Mouse (Mus musculus) heart, embryonic 14.5 days (tissue): ENCODE data around the gene Sec14l4. TPM values are rescaled to one million over a fixed set of nuclear protein-coding genes. Genes with fewer than 3 reads are reported as not detected.

ENCODE experiments used
- ATAC-seq: fragments of 200-750 bp; cut with Nextera tagmentation; 2 replicates; pipeline ENCODE4 v1.8.0; 2017; ENCODE audit warnings: low read depth, moderate TSS enrichment; ENCODE audit not compliant: insufficient number of reproducible peaks, insufficient read depth, low FRiP score
- H3K27ac ChIP-seq, 2 experiments: fragments of 200-500 bp in 1 of 2; fragments of 300-500 bp in 1 of 2; sonication (generic) in 1 of 2; replicated peaks in 1 of 2; 2 replicates each; pipeline ENCODE4 v1.5.1; 2012 to 2014; ENCODE audit warnings: low read depth in 2 of 2, low read length in 2 of 2, control low read depth in 1 of 2, mild to moderate bottlenecking in 1 of 2, mixed read lengths in 1 of 2; ENCODE audit not compliant: control insufficient read depth in 1 of 2, insufficient read depth in 1 of 2
- H3K27me3 ChIP-seq: fragments of 300-500 bp; sonication (generic); 2 replicates; pipeline ENCODE4 v1.6.1; 2014; ENCODE audit warnings: mild to moderate bottlenecking, low read length, control low read depth; ENCODE audit not compliant: control insufficient read depth, insufficient read depth
- H3K36me3 ChIP-seq: fragments of 300-500 bp; sonication (generic); 2 replicates; pipeline ENCODE4 v1.6.1; 2014; ENCODE audit warnings: mild to moderate bottlenecking, control low read depth, low read length, mixed read lengths; ENCODE audit not compliant: control insufficient read depth, insufficient read depth
- H3K4me1 ChIP-seq, 2 experiments: fragments of 200-500 bp in 1 of 2; fragments of 300-500 bp in 1 of 2; sonication (generic) in 1 of 2; 2 replicates each; pipeline ENCODE4 v1.6.1; 2012 to 2014; ENCODE audit warnings: low read length in 2 of 2, control low read depth in 1 of 2, mixed read lengths in 1 of 2; ENCODE audit not compliant: control insufficient read depth in 2 of 2, insufficient read depth in 2 of 2
- H3K4me2 ChIP-seq: fragments of 300-500 bp; sonication (generic); 2 replicates; pipeline ENCODE4 v1.6.1; 2014; ENCODE audit warnings: mild to moderate bottlenecking, low read length
- H3K4me3 ChIP-seq, 2 experiments: fragments of 200-500 bp in 1 of 2; fragments of 300-500 bp in 1 of 2; sonication (generic) in 1 of 2; 2 replicates each; pipeline ENCODE4 v1.5.1; 2012 to 2014; ENCODE audit warnings: low read length in 2 of 2, mild to moderate bottlenecking in 2 of 2, control low read depth in 1 of 2, low read depth in 1 of 2, moderate library complexity in 1 of 2; ENCODE audit not compliant: control insufficient read depth in 1 of 2, insufficient read depth in 1 of 2
- H3K9ac ChIP-seq: fragments of 300-500 bp; sonication (generic); 2 replicates; pipeline ENCODE4 v1.6.1; 2014; ENCODE audit warnings: mild to moderate bottlenecking, low read length
- H3K9me3 ChIP-seq: fragments of 300-500 bp; sonication (generic); 2 replicates; pipeline ENCODE4 v1.6.1; 2016; ENCODE audit warnings: low read length, control low read depth; ENCODE audit not compliant: control insufficient read depth
- WGBS: fragments of 180-500 bp; shearing (Covaris S2); extraction: QIAGEN DNeasy Blood & Tissue Kit; methylation state at CpG from one replicate; pipeline ENCODE4 v1.1.7; 2014; 5-methylcytosine and 5-hydroxymethylcytosine counted together
- polyA plus RNA-seq: library from polyadenylated mRNA; unstranded; fragments of >200 nt; fragmentation: Nextera tagmentation; extraction: Ambion mirVana; gene quantifications from 2 replicates; pipeline ENCODE4 v1.2.1, GENCODE M21; 2014

Gene Sec14l4
- polyA plus RNA-seq, 1 experiment from 2014 or later: not detected

DNA sequence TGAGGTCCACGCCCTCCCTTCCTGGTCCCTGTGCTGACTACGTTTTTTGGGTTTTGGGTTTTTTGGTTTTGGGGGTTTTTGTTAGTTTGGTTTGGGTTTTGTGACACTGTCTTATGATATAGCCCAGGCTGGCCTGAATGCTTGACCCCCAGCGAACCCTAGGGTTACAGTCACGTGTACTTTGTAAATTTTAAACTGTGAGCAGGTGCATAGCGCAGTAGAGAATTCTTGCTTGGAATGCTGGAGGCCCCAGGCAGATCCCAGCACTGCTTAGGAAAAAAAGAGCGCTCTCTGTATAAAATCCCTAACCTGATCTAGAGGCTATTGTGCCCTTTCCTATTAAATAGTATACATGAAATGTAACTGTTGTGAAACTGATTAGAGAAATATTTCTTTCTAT is 38.1 kb upstream of the Sec14l4 start:
- 69% methylated on average over 6 of the region's 6 CpGs for WGBS
- peaks cover 20% of the 10 kb centered on the region for H3K27me3 ChIP-seq
- no peak overlapping the region for H3K27ac ChIP-seq
- no peak overlapping the region for H3K4me2 ChIP-seq
- H3K9ac ChIP-seq: no peak overlapping the region
- H3K36me3 ChIP-seq: no peaks in the 10 kb centered on the region
- ATAC-seq: no peak
- 0 out of 2 replicates have a peak, but pooled peaks cover 3% of the 10 kb centered on the region for H3K9me3 ChIP-seq
- peaks cover 3 to 4% of the 10 kb centered on the region in 2 experiments; a peak in 3 of 4 replicates for H3K4me1 ChIP-seq
- no peak overlapping the region for H3K4me3 ChIP-seq

DNA sequence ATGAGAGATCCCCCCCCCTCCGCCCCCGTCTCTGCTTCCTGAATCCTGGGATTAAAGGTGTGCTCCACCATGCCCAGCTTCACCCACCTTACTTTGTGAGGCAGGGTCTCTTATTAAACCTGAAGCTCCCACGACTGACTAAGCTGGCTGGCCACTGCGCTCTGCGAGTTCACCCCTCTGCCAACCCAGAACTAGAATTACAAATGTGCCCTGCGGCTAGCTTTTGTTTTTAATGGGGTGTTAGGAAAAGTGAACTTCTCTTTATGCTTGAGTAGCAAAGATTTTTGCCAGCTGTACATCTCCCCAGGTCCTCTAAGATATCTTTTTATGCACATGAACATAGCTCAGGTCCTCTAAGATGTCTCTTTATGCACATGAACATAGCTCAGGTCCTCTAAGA is 37.3 kb upstream of the Sec14l4 start:
- Histone ChIP-seq H3K27me3 (peaks cover 27% of the 10 kb centered on the region), H3K27ac (no peak overlapping the region), H3K4me2 (no peak overlapping the region), H3K36me3 (no peaks in the 10 kb centered on the region), H3K9me3 (0 out of 2 replicates have a peak, but pooled peaks cover 3% of the 10 kb centered on the region), H3K4me3 (no peak overlapping the region), H3K9ac (no peak overlapping the region), H3K4me1 (peaks cover 7% of the 10 kb centered on the region in 2 experiments; a peak in 3 of 4 replicates)
- WGBS: 80% methylated on average over 6 of the region's 6 CpGs
- no peak for ATAC-seq

DNA sequence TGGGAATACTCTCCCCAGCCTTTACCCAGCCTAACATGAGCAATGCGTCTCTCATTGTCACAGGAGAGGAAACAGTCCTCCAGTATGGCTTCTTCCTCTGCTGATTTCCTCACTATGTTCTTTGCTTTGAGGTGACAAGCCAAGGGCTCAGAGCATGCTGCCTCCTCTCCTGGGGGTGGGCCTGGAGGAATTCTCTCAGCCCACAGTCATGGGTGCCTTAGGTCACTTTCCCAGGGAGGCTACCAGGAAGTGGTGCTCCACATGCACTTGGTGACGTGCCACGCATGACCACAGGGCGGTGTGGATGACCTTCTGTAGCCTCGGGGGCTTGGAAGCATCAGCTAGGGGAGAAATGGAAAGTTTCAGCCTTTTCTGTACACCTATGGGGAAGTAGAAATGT is 35.8 kb upstream of the Sec14l4 start:
- WGBS: 64% methylated on average over 5 of the region's 5 CpGs
- Histone ChIP-seq H3K4me2 (no peak overlapping the region), H3K9ac (no peak overlapping the region), H3K27ac (no peak overlapping the region), H3K27me3 (peaks cover 43% of the 10 kb centered on the region), H3K36me3 (no peaks in the 10 kb centered on the region), H3K9me3 (0 out of 2 replicates have a peak, but pooled peaks cover 3% of the 10 kb centered on the region), H3K4me1 (peaks cover 7% of the 10 kb centered on the region in 2 experiments; a peak in 3 of 4 replicates), H3K4me3 (no peak overlapping the region)
- ATAC-seq: no peak

DNA sequence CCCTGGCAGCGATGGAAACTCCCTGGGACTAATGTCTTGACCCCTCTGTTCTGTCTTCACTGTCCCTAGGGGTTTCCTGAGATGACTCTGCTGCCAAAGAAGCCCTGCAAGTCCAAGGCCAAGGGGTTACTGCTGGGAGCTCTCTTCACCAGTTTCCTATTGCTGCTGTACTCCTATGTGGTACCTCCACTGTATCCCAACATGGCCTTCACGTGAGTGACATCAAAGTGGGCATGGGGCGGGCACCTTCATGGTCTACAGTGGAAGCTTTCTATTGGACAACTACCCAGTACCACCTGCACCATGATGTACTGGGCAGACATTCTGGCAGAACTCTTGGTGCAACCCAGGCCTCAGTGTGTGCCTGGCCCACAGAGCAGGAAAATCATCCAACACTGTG is 34.4 kb upstream of the Sec14l4 start:
- H3K9ac ChIP-seq: no peak overlapping the region
- H3K36me3 ChIP-seq: no peaks in the 10 kb centered on the region
- H3K4me1 ChIP-seq: peaks cover 7% of the 10 kb centered on the region in 2 experiments; a peak in 3 of 4 replicates
- H3K27ac ChIP-seq: no peak overlapping the region
- H3K4me2 ChIP-seq: no peak overlapping the region
- WGBS: 82% methylated on average over 3 of the region's 3 CpGs
- 0 out of 2 replicates have a peak, but pooled peaks cover 3% of the 10 kb centered on the region for H3K9me3 ChIP-seq
- H3K27me3 ChIP-seq: peaks cover 48% of the 10 kb centered on the region
- no peak for ATAC-seq
- no peak overlapping the region for H3K4me3 ChIP-seq

DNA sequence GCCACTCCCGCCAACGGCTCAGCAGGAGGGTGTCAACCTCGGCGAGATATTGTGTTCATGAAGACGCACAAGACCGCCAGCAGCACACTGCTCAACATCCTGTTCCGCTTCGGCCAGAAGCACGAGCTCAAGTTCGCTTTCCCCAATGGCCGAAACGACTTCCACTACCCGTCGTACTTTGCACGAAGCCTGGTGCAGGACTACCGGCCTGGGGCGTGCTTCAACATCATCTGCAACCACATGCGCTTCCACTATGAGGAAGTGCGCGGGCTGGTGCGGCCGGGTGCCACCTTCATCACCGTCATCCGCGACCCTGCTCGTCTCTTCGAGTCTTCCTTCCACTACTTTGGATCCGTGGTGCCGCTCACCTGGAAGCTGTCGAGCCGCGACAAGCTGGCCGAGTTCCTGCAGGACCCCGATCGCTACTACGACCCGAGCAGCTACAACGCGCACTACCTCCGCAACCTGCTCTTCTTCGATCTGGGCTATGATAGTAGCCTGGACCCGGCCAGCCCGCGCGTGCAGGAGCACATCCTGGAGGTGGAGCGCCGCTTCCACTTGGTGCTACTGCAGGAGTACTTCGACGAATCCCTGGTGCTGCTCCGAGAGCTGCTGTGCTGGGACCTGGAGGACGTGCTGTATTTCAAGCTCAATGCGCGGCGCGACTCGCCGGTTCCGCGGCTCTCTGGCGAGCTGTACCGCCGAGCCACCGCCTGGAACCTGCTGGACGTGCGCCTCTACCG is 33.1 kb upstream of the Sec14l4 start:
- no peaks in the 10 kb centered on the region for H3K36me3 ChIP-seq
- H3K9ac ChIP-seq: no peak overlapping the region; the same call in 1 of the 2 replicates
- no peak overlapping the region for H3K27ac ChIP-seq
- H3K27me3 ChIP-seq: peaks cover 45% of the 10 kb centered on the region
- 4% methylated on average over 66 of the region's 66 CpGs for WGBS
- H3K4me2 ChIP-seq: peak overlapping the region; percentile 70
- peaks cover 7% of the 10 kb centered on the region in 2 experiments; a peak in 3 of 4 replicates for H3K4me1 ChIP-seq
- peak overlapping the region; percentile 32 to 41 for H3K4me3 ChIP-seq
- H3K9me3 ChIP-seq: 0 out of 2 replicates have a peak, but pooled peaks cover 3% of the 10 kb centered on the region
- 0 out of 2 replicates have a peak, but pooled peaks have one; percentile 43 for ATAC-seq

DNA sequence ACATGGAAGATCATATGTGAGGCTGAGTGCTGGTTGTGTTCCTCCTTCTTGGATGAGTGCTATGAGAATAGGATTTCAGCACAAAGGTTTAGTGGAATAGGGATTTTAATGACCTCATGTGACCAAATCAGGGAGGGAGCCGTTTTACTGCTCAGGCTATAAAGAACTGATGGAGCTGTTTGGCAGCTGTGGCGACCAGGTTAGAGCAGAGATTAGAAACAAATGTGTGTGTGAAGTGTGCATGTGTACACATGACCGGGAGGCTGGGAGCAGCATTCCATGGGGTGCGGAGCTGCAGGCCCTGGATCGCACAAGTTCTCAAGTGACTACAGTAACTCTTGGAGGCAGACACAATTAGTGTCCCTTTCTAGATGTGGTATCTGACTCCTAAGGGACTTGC is 31.7 kb upstream of the Sec14l4 start:
- Histone ChIP-seq H3K36me3 (no peaks in the 10 kb centered on the region), H3K27ac (no peak overlapping the region), H3K4me3 (no peak overlapping the region), H3K9ac (no peak overlapping the region), H3K9me3 (0 out of 2 replicates have a peak, but pooled peaks cover 3% of the 10 kb centered on the region), H3K27me3 (peaks cover 45% of the 10 kb centered on the region), H3K4me2 (no peak overlapping the region), H3K4me1 (peaks cover 7% of the 10 kb centered on the region in 2 experiments; a peak in 3 of 4 replicates)
- WGBS: 65% methylated on average over 5 of the region's 5 CpGs
- ATAC-seq: no peak

DNA sequence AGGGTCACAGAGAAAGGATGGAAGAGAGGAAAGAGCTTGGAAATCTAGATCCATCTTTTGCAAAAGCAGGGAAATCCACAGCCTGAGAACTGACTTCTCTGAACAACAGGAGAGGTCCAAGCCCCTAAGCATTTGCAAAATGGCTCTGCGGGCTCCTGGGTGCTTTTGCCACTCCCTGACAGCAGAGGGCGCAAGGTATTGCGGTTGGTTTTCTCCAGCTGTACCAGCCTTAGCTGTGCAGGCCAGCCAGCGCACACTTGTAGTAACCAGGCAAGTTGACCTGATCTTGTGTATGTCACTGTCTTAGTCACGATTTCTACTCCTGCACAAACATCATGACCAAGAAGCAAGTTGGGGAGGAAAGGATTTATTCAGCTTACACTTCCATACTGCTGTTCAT is 29.7 kb upstream of the Sec14l4 start:
- Histone ChIP-seq H3K27ac (no peak overlapping the region), H3K4me3 (no peak overlapping the region), H3K4me1 (peaks cover 7% of the 10 kb centered on the region in 2 experiments; a peak in 3 of 4 replicates), H3K9me3 (0 out of 2 replicates have a peak, but pooled peaks cover 3% of the 10 kb centered on the region), H3K36me3 (no peaks in the 10 kb centered on the region), H3K9ac (no peak overlapping the region), H3K4me2 (no peak overlapping the region), H3K27me3 (peaks cover 43% of the 10 kb centered on the region)
- 8% methylated on average over 5 of the region's 5 CpGs for WGBS
- no peak for ATAC-seq
